Mouse (Mus musculus) macrophage (primary cell): Measurements from ENCODE around the gene Tmem88. TPM values are rescaled to one million over a fixed set of nuclear protein-coding genes. Genes with fewer than 3 reads are reported as not detected.

ENCODE experiments used
- H3K27ac ChIP-seq: fragments of 350-480 bp; formaldehyde crosslinking; 2 replicates; pipeline ENCODE4 v1.9.0; 2021
- H3K36me3 ChIP-seq: fragments of 350-480 bp; formaldehyde crosslinking; 2 replicates; pipeline ENCODE4 v1.9.0; 2021; ENCODE audit errors: inconsistent target
- H3K4me3 ChIP-seq: fragments of 350-480 bp; formaldehyde crosslinking; 2 replicates; pipeline ENCODE4 v1.9.0; 2021; ENCODE audit errors: inconsistent target
- H3K79me2 ChIP-seq: fragments of 350-480 bp; formaldehyde crosslinking; 2 replicates; pipeline ENCODE4 v1.9.0; 2021; ENCODE audit errors: inconsistent target
- WGBS: methylation state at CpG from one replicate; pipeline ENCODE4 v1.1.7; 2026; ENCODE audit warnings: inconsistent platforms; ENCODE audit not compliant: missing documents; 5-methylcytosine and 5-hydroxymethylcytosine counted together
- polyA plus RNA-seq: library from polyadenylated mRNA; stranded (reverse); fragments of 250-400 nt; gene quantifications from 3 replicates; pipeline ENCODE4 v1.2.4, GENCODE M21; 2018; ENCODE audit warnings: inconsistent platforms

Tmem88 gene
- polyA plus RNA-seq, 1 experiment from 2014 or later: 0.09 TPM

DNA sequence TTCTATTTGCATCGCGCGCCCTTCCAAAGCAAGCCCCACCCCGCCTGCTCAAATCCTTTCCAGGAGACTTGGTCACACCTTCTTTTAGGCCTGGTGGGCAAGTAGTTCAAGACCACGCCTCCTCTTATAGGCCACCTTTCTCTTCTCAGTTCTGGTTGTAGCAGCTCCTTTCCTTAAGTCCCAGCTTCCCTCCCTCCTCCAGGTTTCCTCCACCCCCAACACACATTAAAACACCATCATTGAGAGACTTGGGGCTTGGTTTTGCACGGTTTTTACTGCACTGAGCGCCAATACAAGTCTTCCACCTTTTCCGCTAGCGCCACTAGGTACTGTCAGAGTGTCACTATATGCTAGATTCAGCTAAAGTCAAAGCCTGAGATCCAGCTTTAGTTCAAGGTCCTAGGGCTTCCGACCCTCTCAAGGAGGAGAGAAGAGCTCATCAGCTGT, 22.5 kb upstream of the Tmem88 start:
- Histone ChIP-seq H3K79me2 (no peaks in the 10 kb centered on the region), H3K36me3 (no peaks in the 10 kb centered on the region), H3K4me3 (no peak overlapping the region), H3K27ac (no peak overlapping the region)
- WGBS: 51% methylated on average over 10 of the region's 10 CpGs

GRCm38 (mm10) chr11:69419813-69420553, 21.9 kb upstream of the Tmem88 start:
- Histone ChIP-seq H3K36me3 (no peaks in the 10 kb centered on the region), H3K4me3 (peak overlapping the region; percentile 34), H3K27ac (peak overlapping the region; percentile 80), H3K79me2 (no peaks in the 10 kb centered on the region)
- 4% methylated on average over 18 of the region's 31 CpGs for WGBS

- H3K36me3 ChIP-seq: no peaks in the 10 kb centered on the region
- 1% methylated on average over 18 of the region's 19 CpGs for WGBS
These were observed 21.4 kb upstream of the Tmem88 start for GRCm38 (mm10) chr11:69419443-69419812.

DNA sequence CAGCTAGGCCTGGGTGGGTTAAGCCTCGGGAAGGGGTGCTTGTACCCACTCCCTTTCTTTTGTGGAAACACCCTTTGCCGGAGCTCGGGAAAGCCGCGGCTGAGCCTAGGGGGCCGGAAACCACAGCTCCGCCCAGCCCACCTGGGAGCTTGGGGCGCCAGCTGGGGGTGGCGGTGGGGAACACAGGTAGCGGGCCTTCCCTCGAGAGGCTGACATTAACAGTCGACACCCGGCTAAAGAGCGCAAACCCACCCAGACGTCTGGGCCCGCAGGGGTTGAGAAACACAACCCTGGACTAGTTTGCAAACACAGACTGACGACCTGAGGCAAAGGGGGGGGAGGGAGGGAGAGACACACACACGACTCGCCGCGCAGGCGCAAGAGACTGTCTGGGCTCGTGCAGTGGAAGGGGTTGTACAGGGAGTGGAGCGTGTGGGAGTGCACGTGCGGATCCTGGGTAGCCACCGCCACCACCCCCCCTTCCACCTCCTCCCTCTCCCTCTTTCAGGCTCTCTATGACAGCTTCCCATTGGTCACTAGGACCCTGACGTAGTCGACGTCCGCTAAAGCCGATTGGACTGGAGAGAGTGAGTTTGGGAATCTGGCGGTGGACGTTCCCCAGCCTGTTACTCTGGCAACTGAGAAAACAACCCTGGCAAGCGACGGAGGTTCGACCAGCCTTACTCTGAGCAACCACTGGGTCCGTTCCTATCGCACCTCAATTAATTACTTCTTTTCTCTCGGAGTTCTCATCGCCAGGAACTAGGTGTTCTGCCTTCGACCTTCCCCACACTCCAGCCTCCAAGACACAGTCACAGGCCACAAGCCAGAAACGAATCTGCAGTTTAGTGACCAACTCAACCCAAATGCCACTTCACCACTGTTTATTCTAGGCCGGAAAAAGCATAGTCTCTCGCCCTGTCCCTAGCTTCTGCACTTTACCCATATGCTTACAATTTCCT, 20.7 kb upstream of the Tmem88 start:
- Histone ChIP-seq H3K36me3 (no peaks in the 10 kb centered on the region), H3K27ac (peak overlapping the region; percentile 80), H3K79me2 (no peaks in the 10 kb centered on the region), H3K4me3 (peak overlapping the region; percentile 36)
- under 1% methylated on average over 43 of the region's 45 CpGs for WGBS

More at GRCm38 (mm10) chr11:69419443-69419812, 21.4 kb upstream of the Tmem88 start:
- peak overlapping the region; percentile 34 for H3K4me3 ChIP-seq
- peak overlapping the region; percentile 80 for H3K27ac ChIP-seq
- H3K79me2 ChIP-seq: no peaks in the 10 kb centered on the region

GRCm38 (mm10) chr11:69417449-69418384, 19.7 kb upstream of the Tmem88 start:
- WGBS: under 1% methylated on average over 39 of the region's 39 CpGs

GRCm38 (mm10) chr11:69416921-69417448, 19.0 kb upstream of the Tmem88 start:
- no peaks in the 10 kb centered on the region for H3K79me2 ChIP-seq
- WGBS: 48% methylated on average over 8 of the region's 8 CpGs
- peak overlapping the region; percentile 80; the same call in 1 of the 2 replicates for H3K27ac ChIP-seq
- H3K36me3 ChIP-seq: no peaks in the 10 kb centered on the region
- H3K4me3 ChIP-seq: no peak overlapping the region

More at GRCm38 (mm10) chr11:69417449-69418384, 19.7 kb upstream of the Tmem88 start:
- H3K79me2 ChIP-seq: no peaks in the 10 kb centered on the region
- H3K36me3 ChIP-seq: no peaks in the 10 kb centered on the region
- H3K4me3 ChIP-seq: peak overlapping the region; percentile 36
- peak overlapping the region; percentile 80 for H3K27ac ChIP-seq

DNA sequence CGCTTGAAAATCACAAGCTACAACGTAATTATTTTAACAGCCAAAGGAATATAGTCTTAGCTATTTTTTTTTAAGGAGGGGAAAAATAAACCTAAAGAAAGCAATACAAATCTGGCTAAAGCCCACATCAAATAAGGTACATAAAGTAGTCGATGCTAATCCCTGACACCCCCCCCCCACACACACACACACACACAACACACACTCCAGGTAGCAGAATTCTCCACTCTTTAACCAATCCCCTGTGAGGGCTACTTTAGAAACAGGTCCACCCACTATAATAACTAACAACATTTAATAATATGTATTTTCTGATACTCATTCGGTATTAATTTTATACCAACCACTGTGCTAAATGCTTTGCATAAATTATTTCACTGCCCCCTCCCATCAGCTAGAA, 18.5 kb upstream of the Tmem88 start:
- 23% methylated on average over 4 of the region's 4 CpGs for WGBS
- H3K36me3 ChIP-seq: no peaks in the 10 kb centered on the region
- H3K27ac ChIP-seq: no peak overlapping the region
- H3K79me2 ChIP-seq: no peaks in the 10 kb centered on the region
- H3K4me3 ChIP-seq: no peak overlapping the region; the same call in 1 of the 2 replicates

DNA sequence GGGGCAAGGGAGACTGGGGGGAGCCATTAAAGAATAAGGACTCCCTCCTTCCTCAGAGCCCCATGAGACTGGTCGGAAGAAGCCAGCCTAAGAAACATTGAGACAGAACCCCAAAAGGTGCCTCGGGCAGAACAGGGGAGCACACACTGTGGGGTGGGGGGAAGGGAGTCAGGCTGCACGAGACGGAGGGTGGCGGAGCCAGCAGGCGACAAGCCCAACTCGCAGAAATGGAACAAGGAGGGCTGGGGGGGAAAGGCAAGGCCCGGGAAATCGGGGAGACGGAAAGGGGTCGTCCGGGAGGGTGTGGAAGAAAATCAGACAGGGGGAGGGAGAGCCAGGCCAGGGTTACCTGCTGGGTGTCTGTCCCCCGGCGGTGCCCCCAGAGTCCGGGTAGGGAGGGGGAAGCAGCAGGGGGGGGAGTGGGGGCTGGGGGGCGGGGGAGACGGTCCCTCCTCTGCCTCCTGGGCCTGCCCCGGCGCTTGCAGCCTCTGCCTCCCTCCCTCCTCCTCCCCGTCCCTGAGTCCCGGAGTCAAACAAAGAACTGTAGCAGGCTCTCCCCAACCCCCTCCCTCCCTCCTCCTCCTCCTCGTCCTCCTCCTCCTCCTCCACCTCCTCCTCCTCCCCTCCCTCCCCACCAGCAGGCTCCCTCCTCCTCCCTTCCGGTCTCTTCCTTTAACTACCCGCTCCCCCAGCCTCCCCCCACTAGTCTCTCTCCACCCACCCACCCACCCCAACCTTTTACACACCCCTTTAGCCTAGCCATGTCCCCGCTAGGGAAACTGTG, 17.8 kb upstream of the Tmem88 start:
- WGBS: 23% methylated on average over 12 of the region's 25 CpGs
- H3K79me2 ChIP-seq: no peaks in the 10 kb centered on the region
- H3K27ac ChIP-seq: peak overlapping the region; percentile 22
- no peaks in the 10 kb centered on the region for H3K36me3 ChIP-seq
- H3K4me3 ChIP-seq: peak overlapping the region; percentile 10; the same call in 1 of the 2 replicates

GRCm38 (mm10) chr11:69415327-69415667, 17.3 kb upstream of the Tmem88 start:
- Histone ChIP-seq H3K4me3 (peak overlapping the region; percentile 10; the same call in 1 of the 2 replicates), H3K36me3 (no peaks in the 10 kb centered on the region), H3K79me2 (no peaks in the 10 kb centered on the region), H3K27ac (peak overlapping the region; percentile 22)
- 32% methylated on average over 3 of the region's 3 CpGs for WGBS

GRCm38 (mm10) chr11:69414421-69415326, 16.6 kb upstream of the Tmem88 start:
- Histone ChIP-seq H3K36me3 (no peaks in the 10 kb centered on the region), H3K4me3 (no peak overlapping the region), H3K79me2 (no peaks in the 10 kb centered on the region), H3K27ac (peak overlapping the region; percentile 22)
- WGBS: 62% methylated on average over 4 of the region's 4 CpGs

DNA sequence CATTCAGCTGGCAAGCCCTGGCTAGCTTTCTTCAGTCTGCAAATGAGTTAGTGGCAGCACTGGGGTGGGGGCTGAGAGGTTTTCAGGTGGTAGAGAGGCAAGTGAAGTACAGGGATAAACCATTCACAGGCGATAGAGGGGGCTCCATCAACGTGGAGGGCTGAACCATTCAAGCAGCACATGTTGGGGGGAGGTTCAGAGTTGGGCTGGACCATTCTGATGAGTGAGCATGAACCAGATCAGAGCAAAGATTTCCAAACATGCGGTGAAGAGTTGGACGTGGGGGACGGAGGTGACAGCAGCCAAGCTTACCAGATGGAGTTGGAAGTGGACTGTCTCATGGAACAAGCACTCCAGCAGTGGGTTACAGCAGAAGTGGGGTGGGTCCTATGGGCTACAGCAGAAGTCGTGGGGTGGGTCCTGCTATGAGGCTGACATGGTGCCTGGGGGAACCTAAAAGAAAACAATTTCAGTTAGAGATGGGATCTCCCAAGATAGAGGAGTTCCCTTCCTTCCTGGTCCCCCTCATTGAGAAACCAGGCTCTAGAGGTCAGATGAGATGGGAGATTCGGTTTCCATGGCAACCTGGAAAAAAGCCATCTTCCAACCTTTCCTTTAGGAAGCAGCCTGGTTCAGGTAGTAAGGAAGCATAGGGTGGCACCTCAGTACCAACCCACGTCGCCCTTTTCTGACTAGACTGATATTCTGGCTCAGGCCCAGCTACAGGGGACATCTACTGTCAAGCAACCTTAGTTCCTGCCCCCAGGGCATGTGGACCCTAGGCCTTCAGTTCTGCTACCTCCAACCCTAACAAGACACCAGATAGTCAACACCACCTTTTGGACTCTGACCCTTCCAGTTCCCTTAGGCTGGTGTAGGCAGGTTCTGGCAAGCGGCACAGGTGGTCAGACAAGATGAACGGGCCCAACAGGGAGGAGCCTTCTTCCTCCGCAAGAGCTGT, 15.5 kb upstream of the Tmem88 start, which contains the start of gene Kdm6b:
Gene Kdm6b (minus strand): TSS at position 455 of the 961 bp plus-strand sequence.
- no peaks in the 10 kb centered on the region for H3K36me3 ChIP-seq
- peak within 1 kb of the TSS; percentile 22; the same call in 1 of the 2 replicates for H3K27ac ChIP-seq
- H3K4me3 ChIP-seq: no peak within 1 kb of the TSS
- H3K79me2 ChIP-seq: no peaks in the 10 kb centered on the region
- WGBS: 69% methylated on average over 12 of the region's 12 CpGs
